Mouse (Mus musculus): ENCODE results near the gene Armc7. TPM values are rescaled to one million over a fixed set of nuclear protein-coding genes. Genes with fewer than 3 reads are reported as not detected.
"Not testable (repeated sequence)": the region's sequence is repeated elsewhere in the genome, so short reads cannot be mapped to it uniquely, and the experiment has no call there.

The Armc7 gene
- total RNA-seq, 2 experiments from 2014 or later, result 7.3 to 8.2 TPM

- DNase-seq, result not testable (repeated sequence)
Measured at GRCm38 (mm10) chr11:115454822-115455221, 20.6 kb upstream of the Armc7 start.

GRCm38 (mm10) chr11:115455619-115456018 is 19.8 kb upstream of the Armc7 start:
- DNase-seq, result no peak

- DNase-seq, result no peak
Measured at GRCm38 (mm10) chr11:115456182-115456581, 19.3 kb upstream of the Armc7 start.

GRCm38 (mm10) chr11:115457405-115457804 is 18.1 kb upstream of the Armc7 start:
- peak in 1 of 2 experiments; percentile 67 for DNase-seq

GRCm38 (mm10) chr11:115460976-115461375 is 14.5 kb upstream of the Armc7 start:
- DNase-seq, result no peak

GRCm38 (mm10) chr11:115461846-115462242 is 13.6 kb upstream of the Armc7 start:
- no peak for DNase-seq

GRCm38 (mm10) chr11:115462243-115462891 is 13.1 kb upstream of the Armc7 start, which contains the start of gene Slc16a5:
TSS of gene Slc16a5 (plus strand) at chr11:115462474.
- no peak for DNase-seq

GRCm38 (mm10) chr11:115463397-115463796 is 12.1 kb upstream of the Armc7 start:
- DNase-seq, result peak; percentile 29 to 43

GRCm38 (mm10) chr11:115464851-115465250 is 10.6 kb upstream of the Armc7 start:
- no peak for DNase-seq

- no peak for DNase-seq
Measured at GRCm38 (mm10) chr11:115467217-115467618, 8.2 kb upstream of the Armc7 start.

GRCm38 (mm10) chr11:115472183-115472582 is 3.3 kb upstream of the Armc7 start:
- no peak for DNase-seq

GRCm38 (mm10) chr11:115473626-115474275 is 1.7 kb upstream of the Armc7 start:
- DNase-seq, result peak; percentile 90 to 92

- no peak for DNase-seq
Measured at GRCm38 (mm10) chr11:115475758-115476237, 331 bp downstream of the Armc7 start.

GRCm38 (mm10) chr11:115476630-115477029 is 1.2 kb downstream of the Armc7 start:
- DNase-seq, result not testable (repeated sequence)

GRCm38 (mm10) chr11:115477388-115477787 is 1.9 kb downstream of the Armc7 start:
- not testable (repeated sequence) for DNase-seq

GRCm38 (mm10) chr11:115478296-115478938 is 3.0 kb downstream of the Armc7 start:
- no peak for DNase-seq

- DNase-seq, result no peak
Measured at GRCm38 (mm10) chr11:115481553-115482259, 6.2 kb downstream of the Armc7 start.

GRCm38 (mm10) chr11:115483278-115483677 is 7.8 kb downstream of the Armc7 start:
- DNase-seq, result no peak

- peak; percentile 81 to 84 for DNase-seq
Measured at GRCm38 (mm10) chr11:115483726-115484125, 8.3 kb downstream of the Armc7 start.

GRCm38 (mm10) chr11:115485155-115485554 is 9.7 kb downstream of the Armc7 start:
- no peak for DNase-seq

GRCm38 (mm10) chr11:115488551-115489104 is 13.2 kb downstream of the Armc7 start:
- DNase-seq, result no peak
